Mouse (Mus musculus) bone marrow, adult 2 months (tissue): Measurements from ENCODE around the gene Hhat. TPM values are rescaled to one million over a fixed set of nuclear protein-coding genes. Genes with fewer than 3 reads are reported as not detected.
A peak's percentile ranks its signal among the peaks of the same experiment; 100 is the strongest.

Experiments
- H3K27ac ChIP-seq: fragments of 200-500 bp; 2 replicates; pipeline ENCODE4 v1.5.1; 2012; ENCODE audit warnings: low read depth, mild to moderate bottlenecking, control low read depth, inconsistent platforms, low read length; ENCODE audit not compliant: control insufficient read depth, poor library complexity, insufficient read depth
- H3K4me1 ChIP-seq: fragments of 200-500 bp; 2 replicates; pipeline ENCODE4 v1.6.1; 2011; ENCODE audit warnings: low read length; ENCODE audit not compliant: control insufficient read depth, insufficient read depth
- H3K4me3 ChIP-seq: fragments of 200-500 bp; replicated peaks from 2 replicates; pipeline ENCODE3; 2011; ENCODE audit warnings: mild to moderate bottlenecking, low read depth, low read length, control low read depth; ENCODE audit not compliant: control insufficient read depth
- CTCF ChIP-seq: fragments of 200-500 bp; IDR thresholded peaks from 2 replicates; pipeline ENCODE4 v1.5.1; 2011; ENCODE audit warnings: low read length, control low read depth; ENCODE audit not compliant: control insufficient read depth, insufficient read depth
- POLR2A ChIP-seq: fragments of 200-500 bp; IDR thresholded peaks from 2 replicates; pipeline ENCODE4 v1.6.1; 2011; ENCODE audit warnings: low read depth, mild to moderate bottlenecking, control low read depth, low read length, borderline replicate concordance; ENCODE audit not compliant: control insufficient read depth
- WGBS: fragments of 180-500 bp; shearing (Covaris S2); methylation state at CpG from one replicate; pipeline ENCODE4 v1.1.7; 2018; 5-methylcytosine and 5-hydroxymethylcytosine counted together
- polyA plus RNA-seq: library from polyadenylated mRNA; stranded (reverse); fragments of >200 nt; gene quantifications from 2 replicates; pipeline ENCODE4 v1.2.4, GENCODE M21; 2011; ENCODE audit warnings: low replicate concordance; ENCODE audit not compliant: missing spikeins, insufficient read depth, insufficient read length

Gene Hhat
- polyA plus RNA-seq, 1 experiment = 1.4 TPM

DNA sequence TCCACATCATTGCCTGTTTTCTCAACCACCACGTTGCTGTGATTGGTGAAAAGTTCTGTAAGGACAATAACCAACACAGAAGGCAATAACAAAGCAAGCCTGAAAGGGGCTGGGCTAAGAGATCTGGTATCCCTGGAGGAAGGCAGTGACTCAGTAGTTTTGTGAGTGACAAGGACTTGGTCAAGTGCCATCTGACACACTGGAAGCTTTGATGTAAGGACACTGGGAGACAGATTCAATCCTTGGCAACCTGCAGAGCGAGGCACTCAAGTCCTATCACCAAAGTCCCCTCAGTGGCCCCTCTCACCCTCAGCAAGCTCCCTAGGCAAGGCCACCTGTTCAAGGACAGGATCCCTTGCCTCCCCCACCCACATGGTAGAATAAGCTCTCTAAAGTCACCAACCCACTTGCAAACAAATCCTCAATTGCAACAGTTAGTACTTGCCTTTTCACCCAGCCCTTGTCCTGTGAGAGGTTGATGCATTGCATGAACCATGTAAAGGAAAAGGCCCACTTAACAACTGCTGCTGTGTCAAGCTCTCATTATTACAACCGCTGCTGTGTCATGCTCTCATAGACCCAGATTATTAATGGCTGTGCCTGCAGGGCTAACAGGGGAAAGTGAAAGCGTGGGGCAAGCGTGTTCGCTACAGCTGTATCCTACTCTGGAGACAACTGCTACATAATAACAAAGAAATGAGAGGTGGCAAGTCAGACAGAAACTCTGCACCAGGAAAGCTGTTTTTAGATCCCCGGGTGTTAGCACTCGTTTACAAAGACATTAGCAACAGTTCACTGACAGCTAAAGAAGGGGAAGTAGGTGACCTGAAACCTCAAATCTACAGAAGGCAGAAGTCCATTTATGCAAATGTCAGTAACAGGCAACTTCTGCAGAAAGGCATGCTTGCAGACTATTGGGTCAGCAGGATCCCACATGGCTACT, 18.1 kb downstream of the Hhat start:
- TF ChIP-seq CTCF (no peak), POLR2A (no peak)
- Histone ChIP-seq H3K27ac (peak overlapping the region; percentile 80), H3K4me3 (peak overlapping the region; percentile 48), H3K4me1 (peaks cover 8% of the 10 kb centered on the region)
- WGBS = 5% methylated on average over 8 of the region's 8 CpGs

DNA sequence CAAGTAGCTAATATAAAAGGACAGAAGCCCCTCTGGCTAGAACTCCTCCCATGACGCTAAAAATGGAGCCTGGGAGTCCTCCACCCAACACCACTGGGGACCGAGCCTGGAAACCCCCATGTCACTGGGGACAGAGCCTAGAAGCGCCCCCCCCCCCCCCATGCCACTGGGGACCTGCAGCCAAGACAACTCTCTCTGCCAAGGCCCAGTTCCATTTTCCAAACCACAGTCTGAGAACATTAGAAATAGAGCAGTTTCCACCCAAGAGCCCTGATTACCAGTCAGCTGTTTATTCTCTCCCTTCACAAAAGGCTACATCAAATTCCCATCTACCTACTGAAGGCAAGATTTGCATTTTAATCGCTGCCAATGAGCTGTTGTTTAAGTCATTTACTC, 21.0 kb downstream of the Hhat start:
- WGBS = 56% methylated on average over 4 of the region's 4 CpGs
- Histone ChIP-seq H3K4me1 (peaks cover 8% of the 10 kb centered on the region), H3K27ac (no peak overlapping the region), H3K4me3 (no peak overlapping the region)
- no peak for TF ChIP-seq POLR2A

DNA sequence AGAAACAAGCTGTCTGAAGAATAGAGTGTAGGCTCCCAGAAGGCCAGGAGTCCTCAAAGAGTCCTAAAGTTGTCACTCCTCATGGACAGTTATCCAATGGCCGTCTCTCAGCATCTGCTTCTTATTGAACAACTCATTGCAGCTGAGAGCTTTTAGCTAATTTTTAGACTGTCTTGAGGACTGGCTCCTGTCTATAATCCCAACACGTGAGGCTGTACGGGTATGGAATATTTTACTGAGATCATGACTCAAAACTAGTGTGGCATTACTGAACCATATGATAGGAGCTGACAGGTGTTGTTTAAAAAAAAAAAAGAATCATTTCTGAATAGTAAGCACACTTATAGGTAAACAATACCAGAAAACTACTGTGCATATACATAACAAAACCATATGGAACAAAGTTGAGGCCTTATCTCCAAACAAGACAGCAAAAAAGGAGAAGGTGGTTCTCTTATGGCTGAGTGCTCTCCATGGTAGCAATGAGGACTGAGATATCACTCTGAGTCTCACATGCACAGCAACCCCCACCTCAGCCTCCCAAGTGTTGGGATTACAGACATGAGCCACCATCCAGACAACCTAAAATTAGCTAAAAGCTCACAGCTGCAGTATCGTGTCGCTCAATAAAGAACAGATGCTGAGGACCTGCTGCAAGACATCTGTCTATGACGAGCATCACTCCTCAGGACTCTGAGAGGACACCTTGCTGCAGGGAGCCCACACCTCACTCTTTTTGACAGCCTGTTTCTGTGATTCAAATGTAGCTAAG, 21.6 kb downstream of the Hhat start:
- WGBS = 74% methylated on average over 6 of the region's 6 CpGs
- TF ChIP-seq POLR2A (no peak), CTCF (no peak)

DNA sequence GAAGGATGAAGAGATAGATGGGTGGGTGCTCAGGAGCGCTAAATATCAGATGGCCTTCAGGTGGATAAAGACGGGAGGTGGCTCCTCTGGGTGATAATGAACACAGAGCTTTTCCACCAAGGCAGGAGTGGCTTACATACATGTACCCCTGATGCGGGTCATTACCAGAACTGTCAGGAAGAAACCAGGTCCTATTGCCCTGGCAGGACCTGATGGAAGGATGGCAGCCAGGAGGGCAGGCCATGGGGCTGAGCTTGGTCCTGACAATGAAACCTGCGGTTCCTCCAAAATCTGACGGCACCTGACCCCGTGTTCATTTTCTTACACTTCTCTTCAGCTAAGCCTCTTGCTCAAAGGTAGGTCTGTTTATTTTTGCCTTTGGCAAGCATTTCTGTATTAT, 24.8 kb downstream of the Hhat start:
- TF ChIP-seq POLR2A (no peak), CTCF (no peak)
- peak overlapping the region; percentile 43; the same call in 1 of the 2 replicates for H3K27ac ChIP-seq
- no peaks in the 10 kb centered on the region; the same call in 1 of the 2 replicates for H3K4me1 ChIP-seq
- WGBS = 85% methylated on average over 6 of the region's 6 CpGs
- H3K4me3 ChIP-seq = no peak overlapping the region

More for the DNA sequence above, 21.6 kb downstream of the Hhat start:
- H3K4me3 ChIP-seq = no peak overlapping the region
- H3K4me1 ChIP-seq = peaks cover 8% of the 10 kb centered on the region
- H3K27ac ChIP-seq = no peak overlapping the region

DNA sequence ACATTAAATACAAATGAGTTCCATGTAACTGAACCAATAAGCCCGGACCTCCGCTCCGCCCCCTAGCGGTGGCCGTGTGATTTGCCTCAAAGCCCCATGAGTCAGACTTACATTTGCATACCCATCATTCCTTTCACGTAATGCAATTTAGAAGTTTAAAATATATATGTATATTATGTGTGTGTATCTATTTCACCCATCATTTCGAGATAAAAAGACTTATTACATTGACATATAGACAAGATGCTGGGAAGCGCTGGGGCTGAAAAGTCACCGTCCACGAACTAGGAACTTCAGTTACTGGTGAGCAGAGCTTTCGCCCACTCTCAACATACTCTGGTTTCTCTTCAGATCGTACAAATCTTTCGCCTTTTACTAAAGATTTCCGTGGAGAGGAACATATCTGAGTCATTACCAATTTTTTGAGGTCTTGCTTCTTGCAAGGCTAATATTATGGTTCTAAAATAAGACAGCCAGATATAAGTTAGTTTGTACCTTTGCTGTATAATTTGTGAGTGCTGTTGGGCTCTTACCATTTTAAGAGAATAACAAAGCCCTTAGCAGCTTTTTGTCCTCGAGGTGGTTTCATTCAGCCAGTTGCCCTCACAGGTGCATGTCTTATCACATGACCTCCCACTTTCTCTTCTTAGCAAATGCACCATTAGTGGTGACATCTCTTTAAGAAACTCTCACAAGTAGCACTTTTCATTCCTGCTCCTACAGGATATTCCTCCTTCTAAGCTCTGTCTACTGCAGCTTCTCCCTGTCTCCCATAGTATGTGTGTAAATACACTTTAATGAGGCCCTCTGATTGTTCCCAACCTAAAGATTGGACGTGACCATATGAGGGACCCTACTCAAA, 25.6 kb downstream of the Hhat start:
- no peak overlapping the region for H3K27ac ChIP-seq
- no peak overlapping the region for H3K4me3 ChIP-seq
- TF ChIP-seq POLR2A = peak; percentile 9; the same call in 1 of the 2 replicates
- peak; percentile 75 for TF ChIP-seq CTCF
- 22% methylated on average over 16 of the region's 16 CpGs for WGBS
- H3K4me1 ChIP-seq = no peaks in the 10 kb centered on the region; the same call in 1 of the 2 replicates

DNA sequence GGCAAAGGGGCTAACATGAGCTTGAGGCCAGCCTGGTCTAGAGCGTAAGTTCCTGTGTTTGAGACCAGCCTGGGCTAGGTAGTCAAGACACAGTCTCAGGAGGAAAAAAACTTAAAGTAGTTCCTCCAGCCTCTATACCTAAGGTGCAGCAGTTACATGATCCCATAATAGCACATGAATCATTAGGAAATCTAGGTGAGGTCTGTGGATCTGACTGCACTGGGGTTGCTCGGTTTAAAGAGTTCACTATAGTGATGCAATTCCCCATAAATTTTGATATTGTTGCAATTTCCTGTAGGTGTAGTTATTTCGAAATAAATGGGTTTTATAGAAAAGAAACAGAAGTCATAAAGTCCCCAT, 26.2 kb downstream of the Hhat start:
- Histone ChIP-seq H3K27ac (no peak overlapping the region), H3K4me1 (no peaks in the 10 kb centered on the region; the same call in 1 of the 2 replicates), H3K4me3 (no peak overlapping the region)
- TF ChIP-seq CTCF (no peak), POLR2A (no peak)
- 41% methylated on average over 3 of the region's 3 CpGs for WGBS

DNA sequence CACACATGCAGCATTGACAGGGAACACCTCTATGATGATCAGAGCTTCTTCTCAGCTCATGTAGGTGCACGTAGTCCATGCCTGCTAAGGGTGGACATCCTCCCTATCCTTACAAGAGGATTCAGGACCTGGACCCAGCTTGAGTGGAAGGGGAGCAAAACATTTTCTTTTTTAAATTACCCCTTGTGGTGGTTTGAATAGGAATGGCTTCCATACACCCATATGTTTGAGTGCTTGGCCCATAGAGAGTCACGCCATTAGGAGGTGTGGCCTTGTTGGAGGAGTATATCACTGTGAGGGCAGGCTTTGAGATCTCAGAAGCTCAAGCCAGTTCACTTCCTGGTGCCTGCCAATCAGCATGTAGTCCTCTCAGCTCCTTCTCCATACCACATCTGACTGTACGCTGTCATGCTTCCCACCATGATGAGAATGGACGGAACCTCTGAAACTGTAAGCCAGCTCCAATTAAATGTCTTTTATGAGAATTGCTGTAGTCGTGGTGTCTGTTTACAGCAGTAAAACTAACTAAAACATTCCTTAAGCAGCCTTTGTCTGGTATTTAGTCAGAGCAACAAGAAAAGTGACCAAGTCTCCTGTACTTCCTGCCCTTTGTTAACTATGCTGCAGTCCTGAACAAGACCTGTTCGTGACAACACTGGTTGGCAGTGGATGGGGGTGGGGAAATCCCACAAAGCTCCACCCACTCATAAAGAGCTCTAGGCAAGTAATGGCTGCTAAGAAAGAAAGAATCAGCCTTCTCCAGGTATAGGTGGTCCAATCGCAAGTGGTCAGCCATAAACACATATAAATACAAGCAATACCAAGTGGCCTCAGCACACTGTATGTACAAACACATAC, 28.4 kb downstream of the Hhat start:
- TF ChIP-seq CTCF = no peak
- TF ChIP-seq POLR2A = no peak
- WGBS = 76% methylated on average over 7 of the region's 7 CpGs
- no peak overlapping the region for H3K4me3 ChIP-seq
- H3K4me1 ChIP-seq = no peaks in the 10 kb centered on the region; the same call in 1 of the 2 replicates
- H3K27ac ChIP-seq = no peak overlapping the region

DNA sequence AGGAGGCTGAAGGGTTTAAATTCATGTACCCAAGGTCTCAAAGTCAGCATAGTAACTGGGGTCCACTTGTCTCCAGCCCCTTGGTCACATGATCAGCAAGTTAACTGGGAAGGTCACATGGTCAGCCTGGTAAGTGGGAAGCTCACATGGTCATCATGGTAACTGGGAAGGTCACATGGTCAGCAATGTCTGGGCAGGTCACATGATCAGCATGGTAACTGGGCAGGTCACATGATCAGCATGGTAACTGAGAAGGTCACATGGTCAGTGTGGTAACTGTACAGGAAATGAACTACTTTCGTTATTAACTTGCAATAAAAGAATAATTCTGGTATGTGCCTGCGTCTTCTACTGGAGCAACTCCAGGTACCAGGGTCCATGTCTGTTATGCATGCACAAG, 29.1 kb downstream of the Hhat start:
- TF ChIP-seq POLR2A (no peak), CTCF (no peak)
- Histone ChIP-seq H3K4me3 (no peak overlapping the region), H3K4me1 (no peaks in the 10 kb centered on the region; the same call in 1 of the 2 replicates), H3K27ac (no peak overlapping the region)
- WGBS = 46% methylated on average over 2 of the region's 2 CpGs
